Mouse (Mus musculus) NIH3T3 (cell line): ENCODE data around the gene Rbm39.
A peak's percentile ranks its signal among the peaks of the same experiment; 100 is the strongest.
"Not testable (repeated sequence)": the region's sequence is repeated elsewhere in the genome, so short reads cannot be mapped to it uniquely, and the experiment has no call there.

Source experiments
- DNase-seq: peaks from one replicate; pipeline ENCODE4 v3.0.0-alpha.2; 2012; ENCODE audit warnings: low read depth

The Rbm39 gene

GRCm38 (mm10) chr2:156180094-156180821 is at the start of gene Rbm39:
TSS of gene Rbm39 (minus strand) at chr2:156180238.
- DNase-seq, result peak; percentile 100

- no peak for DNase-seq
Observed at GRCm38 (mm10) chr2:156229171-156229570, 49.1 kb upstream of the Rbm39 start.

GRCm38 (mm10) chr2:156227689-156228088 is 47.7 kb upstream of the Rbm39 start:
- DNase-seq, result no peak

- DNase-seq, result no peak
Observed at GRCm38 (mm10) chr2:156224043-156224442, 44.0 kb upstream of the Rbm39 start.

GRCm38 (mm10) chr2:156222100-156222499 is 42.1 kb upstream of the Rbm39 start:
- no peak for DNase-seq

GRCm38 (mm10) chr2:156217786-156218185 is 37.7 kb upstream of the Rbm39 start:
- no peak for DNase-seq

GRCm38 (mm10) chr2:156203917-156204316 is 23.9 kb upstream of the Rbm39 start:
- DNase-seq, result no peak

- peak; percentile 82 for DNase-seq
Observed at GRCm38 (mm10) chr2:156202848-156203437, 22.9 kb upstream of the Rbm39 start.

GRCm38 (mm10) chr2:156201486-156201885 is 21.4 kb upstream of the Rbm39 start:
- DNase-seq, result no peak

GRCm38 (mm10) chr2:156199944-156200343 is 19.9 kb upstream of the Rbm39 start:
- peak; percentile 40 for DNase-seq

- DNase-seq, result no peak
Observed at GRCm38 (mm10) chr2:156197129-156197911, 17.3 kb upstream of the Rbm39 start.

GRCm38 (mm10) chr2:156196302-156197128 is 16.5 kb upstream of the Rbm39 start, which contains the start of gene Phf20:
TSS of gene Phf20 (plus strand) at chr2:156196466.
- DNase-seq, result peak; percentile 98

- no peak for DNase-seq
Observed at GRCm38 (mm10) chr2:156194571-156194970, 14.5 kb upstream of the Rbm39 start.

GRCm38 (mm10) chr2:156193066-156193862 is 13.2 kb upstream of the Rbm39 start:
- no peak for DNase-seq

- no peak for DNase-seq
Observed at GRCm38 (mm10) chr2:156192068-156192467, 12.0 kb upstream of the Rbm39 start.

- DNase-seq, result no peak
Observed at GRCm38 (mm10) chr2:156191540-156191939, 11.5 kb upstream of the Rbm39 start.

- no peak for DNase-seq
Observed at GRCm38 (mm10) chr2:156190004-156190896, 10.2 kb upstream of the Rbm39 start.

- not testable (repeated sequence) for DNase-seq
Observed at GRCm38 (mm10) chr2:156189241-156189640, 9.2 kb upstream of the Rbm39 start.

- no peak for DNase-seq
Observed at GRCm38 (mm10) chr2:156181592-156181991, 1.6 kb upstream of the Rbm39 start.
